Mouse (Mus musculus) frontal cortex, postnatal 25 days (tissue): ENCODE data around the gene Nicn1.
"Not testable (repeated sequence)": the region's sequence is repeated elsewhere in the genome, so short reads cannot be mapped to it uniquely, and the experiment has no call there.

Experiments used
- DNase-seq, 2 experiments: peaks; one replicate each; pipeline ENCODE4 v3.0.0; 2022; ENCODE audit warnings: low spot score in 2 of 2

Nicn1 gene

GRCm38 (mm10) chr9:108290016-108290750, at the start of gene Nicn1:
TSS of gene Nicn1 (plus strand) at chr9:108290429.
- DNase-seq: peak; percentile 82 to 88

DNA sequence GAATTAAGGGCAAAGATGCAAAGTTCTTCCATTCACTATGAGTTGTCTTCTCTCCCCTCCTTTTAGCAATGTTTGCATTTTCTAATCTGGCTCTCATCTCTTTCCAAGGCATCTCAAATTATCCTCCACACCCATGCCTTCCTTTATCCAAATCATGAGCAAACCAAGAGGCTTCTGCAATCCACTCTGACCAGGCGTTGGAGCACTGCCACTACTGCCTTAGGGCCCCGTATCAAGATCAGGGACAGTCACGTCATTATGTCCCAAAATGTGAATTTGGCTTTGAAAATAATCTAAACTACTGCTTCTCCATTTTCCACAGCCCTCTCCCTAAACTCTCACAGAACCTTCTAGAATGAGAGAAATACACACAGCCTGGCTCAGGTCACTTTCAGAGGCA, 45.7 kb upstream of the Nicn1 start:
- DNase-seq: no peak

DNA sequence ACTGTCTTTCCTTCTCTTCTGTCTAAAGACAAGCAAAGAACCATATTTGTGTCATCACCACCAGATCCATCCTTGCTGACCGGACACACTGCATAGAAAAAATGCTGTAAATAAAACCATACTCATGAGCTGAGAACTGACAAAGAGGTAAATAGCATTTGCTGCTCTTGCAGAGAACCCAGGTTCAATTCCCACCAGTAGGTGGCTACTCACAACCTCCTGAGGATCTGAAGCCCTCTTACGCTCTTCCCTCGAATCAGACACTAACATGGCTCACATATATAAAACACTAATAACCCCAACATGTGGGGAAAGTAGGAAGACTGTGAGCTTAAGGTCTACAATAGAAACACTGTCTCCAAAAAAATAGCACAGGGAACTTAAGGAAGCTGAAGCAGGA, 45.2 kb upstream of the Nicn1 start:
- no peak for DNase-seq

DNA sequence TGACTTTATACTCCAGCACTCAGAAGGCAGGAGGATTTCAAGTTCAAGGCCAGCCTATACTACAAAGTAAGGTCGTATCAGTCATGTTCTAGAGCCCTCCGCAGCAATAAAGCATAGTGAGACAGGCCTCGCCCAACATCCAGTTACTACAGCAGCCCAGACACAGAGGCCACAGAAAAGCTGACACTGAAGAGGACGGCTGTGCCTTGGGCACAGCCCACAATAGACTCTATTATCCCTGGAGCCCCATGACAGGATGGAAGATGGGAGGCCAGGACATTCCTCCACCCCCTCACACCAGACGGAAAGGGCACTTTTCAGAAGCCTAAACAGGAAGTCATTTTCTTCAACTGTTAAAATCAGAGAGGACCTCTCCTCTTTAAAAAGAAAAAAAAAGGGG, 41.3 kb upstream of the Nicn1 start:
- DNase-seq: no peak

DNA sequence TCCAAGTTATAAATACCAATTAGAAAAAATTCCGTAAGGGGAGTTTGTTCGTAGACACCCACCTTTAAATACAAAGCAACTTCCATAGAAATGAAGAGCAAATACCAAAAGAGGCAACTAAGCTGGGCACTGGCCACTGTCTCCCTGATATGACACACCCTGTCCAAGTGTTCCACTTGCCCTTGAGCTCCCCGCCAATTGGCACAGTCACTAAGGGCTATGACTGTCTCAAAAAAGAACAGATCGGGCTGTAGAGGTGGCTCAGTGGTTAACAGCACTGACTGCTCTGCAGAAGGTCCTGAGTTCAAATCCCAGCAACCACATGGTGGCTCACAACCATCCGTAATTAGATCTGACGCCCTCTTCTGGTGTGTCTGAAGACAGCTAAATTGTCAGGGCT, 38.4 kb upstream of the Nicn1 start:
- DNase-seq: no peak

- no peak for DNase-seq
These were observed 37.5 kb upstream of the Nicn1 start for GRCm38 (mm10) chr9:108252766-108253165.

- DNase-seq: no peak
These were observed 29.7 kb upstream of the Nicn1 start for GRCm38 (mm10) chr9:108260526-108260925.

- DNase-seq: no peak
These were observed 28.4 kb upstream of the Nicn1 start for GRCm38 (mm10) chr9:108261865-108262264.

- DNase-seq: no peak
These were observed 27.7 kb upstream of the Nicn1 start for GRCm38 (mm10) chr9:108262494-108263049.

GRCm38 (mm10) chr9:108263131-108263681, 27.0 kb upstream of the Nicn1 start:
- peak in 1 of 2 experiments; percentile 24 for DNase-seq

DNA sequence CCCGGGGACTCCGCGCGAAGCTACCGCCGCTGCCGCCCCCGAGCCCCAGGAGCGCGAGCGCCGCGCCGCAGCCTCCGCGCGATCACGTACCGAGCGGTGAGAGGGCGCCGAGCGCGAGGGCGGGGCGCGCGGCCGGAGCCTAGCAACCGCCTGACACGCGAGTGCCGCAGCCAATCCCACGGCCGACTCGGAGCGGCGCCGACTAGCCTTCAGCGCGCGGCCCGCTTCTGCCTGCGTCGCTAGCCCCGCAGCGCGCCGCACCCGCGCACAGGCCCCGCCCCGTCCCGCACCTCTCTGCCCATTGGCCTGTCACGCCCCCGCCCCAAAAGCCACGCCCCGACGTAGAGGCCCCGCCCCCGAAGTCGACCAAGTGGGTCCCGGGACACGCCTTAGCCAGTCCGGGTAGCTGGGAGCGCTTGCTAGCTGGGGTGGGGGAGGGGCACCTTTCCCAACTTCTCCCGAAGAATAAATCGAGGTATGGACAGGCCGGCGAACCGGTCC, 26.5 kb upstream of the Nicn1 start, which contains the start of gene Dag1:
Gene Dag1 (minus strand): TSS at position 269 of the 501 bp plus-strand sequence.
- peak; percentile 94 to 97 for DNase-seq

- DNase-seq: no peak
These were observed 25.9 kb upstream of the Nicn1 start for GRCm38 (mm10) chr9:108264191-108264921.

- no peak for DNase-seq
These were observed 23.8 kb upstream of the Nicn1 start for GRCm38 (mm10) chr9:108266261-108266935.

DNA sequence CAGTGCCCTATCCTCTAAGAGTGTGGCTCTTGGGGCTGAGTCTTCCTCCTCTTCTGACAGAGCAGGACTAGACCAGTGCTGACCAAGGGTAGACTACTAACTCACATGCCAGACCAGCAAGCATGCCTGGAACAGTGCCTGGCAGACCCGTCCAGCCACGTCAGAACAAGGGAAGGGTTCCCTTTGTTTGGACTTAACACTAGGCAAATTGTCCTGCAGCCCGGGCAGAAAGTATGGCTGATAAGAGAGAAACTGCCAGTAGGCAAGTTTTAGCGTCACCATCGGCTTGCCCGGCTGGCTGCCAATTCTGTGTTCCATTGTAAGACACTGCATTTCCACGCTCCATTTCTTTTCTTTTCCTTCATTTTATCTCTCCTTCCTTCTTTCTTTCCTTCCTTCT, 22.5 kb upstream of the Nicn1 start:
- no peak for DNase-seq

- not testable (repeated sequence) for DNase-seq
These were observed 21.5 kb upstream of the Nicn1 start for GRCm38 (mm10) chr9:108268701-108269100.

GRCm38 (mm10) chr9:108271941-108272340, 18.3 kb upstream of the Nicn1 start:
- DNase-seq: no peak

- DNase-seq: no peak
These were observed 17.5 kb upstream of the Nicn1 start for GRCm38 (mm10) chr9:108272691-108273090.

DNA sequence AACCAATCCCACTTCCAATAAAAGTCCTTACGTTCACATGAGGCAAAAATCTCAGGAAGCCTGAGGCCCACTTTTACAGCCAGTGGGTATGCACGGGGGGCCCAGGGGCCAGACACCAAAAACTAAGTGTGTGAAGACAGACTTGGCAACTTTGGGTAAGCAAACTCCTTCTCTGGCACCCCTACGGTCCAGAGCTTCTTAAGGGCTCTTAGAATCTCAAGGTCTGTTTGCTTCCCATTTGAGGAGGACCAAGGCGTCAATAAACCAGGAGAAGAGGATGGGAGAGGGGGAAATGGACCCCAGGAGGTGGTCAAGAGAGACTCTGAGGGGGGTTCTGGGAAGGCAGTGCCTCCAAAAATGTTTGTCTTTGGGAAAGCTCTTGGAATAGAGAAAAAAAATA, 16.7 kb upstream of the Nicn1 start:
- DNase-seq: no peak

GRCm38 (mm10) chr9:108274476-108275330, 15.5 kb upstream of the Nicn1 start:
- DNase-seq: no peak

GRCm38 (mm10) chr9:108275331-108275659, 14.9 kb upstream of the Nicn1 start:
- DNase-seq: no peak
